Mouse (Mus musculus) A20 (cell line): ENCODE measurements around the gene Gm21704.
"Not testable (repeated sequence)": the region's sequence is repeated elsewhere in the genome, so short reads cannot be mapped to it uniquely, and the experiment has no call there.

Source experiments
- DNase-seq: peaks from one replicate; pipeline ENCODE4 v3.0.0-alpha.2; 2011; ENCODE audit warnings: low read depth, low spot score

The Gm21704 gene

GRCm38 (mm10) chrY:3410067-3410466, at the start of gene Gm21704, which contains the start of gene Gm21708:
Gene Gm21704, minus strand, starts transcription at chrY:3410167.
Gene Gm21708, minus strand, starts transcription at chrY:3410167.
- not testable (repeated sequence) for DNase-seq

- not testable (repeated sequence) for DNase-seq
Observed at GRCm38 (mm10) chrY:3345229-3345628, 64.7 kb downstream of the Gm21704 start, which contains the start of gene Gm21693. Gene Gm21693, minus strand, starts transcription at chrY:3345329.

DNA sequence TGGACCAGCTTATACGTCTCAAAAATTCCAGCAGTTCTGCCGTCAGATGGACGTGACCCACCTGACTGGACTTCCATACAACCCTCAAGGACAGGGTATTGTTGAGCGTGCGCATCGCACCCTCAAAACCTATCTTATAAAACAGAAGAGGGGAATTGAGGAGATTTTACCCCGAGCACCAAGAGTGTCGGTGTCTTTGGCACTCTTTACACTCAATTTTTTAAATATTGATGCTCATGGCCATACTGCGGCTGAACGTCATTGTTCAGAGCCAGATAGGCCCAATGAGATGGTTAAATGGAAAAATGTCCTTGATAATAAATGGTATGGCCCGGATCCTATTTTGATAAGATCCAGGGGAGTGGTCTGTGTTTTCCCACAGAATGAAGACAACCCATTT, 69.3 kb downstream of the Gm21704 start:
- not testable (repeated sequence) for DNase-seq
